Comparison of ENCODE assay signal across 9 mouse cellular contexts in genomic region chr5:111217447-111218110, GRCm38 (mm10).
DNase-seq lines count a peak whose midpoint lies in the region; ATAC-seq and TF ChIP-seq lines count a peak whose summit lies in the region.
"Had no signal": no experiment of that assay in that cellular context is flagged by ENCODE, and none has a peak within 500 bp of the region (broad histone marks: within the 10 kb centered on the region; RNA-seq: fewer than 3 reads in every experiment).

No protein-coding gene starts in this region.

- H3K36me3 ChIP-seq in heart, postnatal 0 days (replicated peaks; ENCODE audit: control insufficient read depth, insufficient read depth, low read length), result no peaks in the 10 kb centered on the region
- no peaks in the 10 kb centered on the region for H3K36me3 ChIP-seq in forebrain, embryonic 14.5 days (ENCODE audit: control insufficient read depth, insufficient read depth, low read length)
- no peaks in the 10 kb centered on the region for H3K36me3 ChIP-seq in kidney, postnatal 0 days (ENCODE audit: insufficient read depth, low read length)
- H3K36me3 ChIP-seq in midbrain, embryonic 14.5 days (ENCODE audit: control insufficient read depth, insufficient read depth, low read length), result no peaks in the 10 kb centered on the region

- no peak for TF ChIP-seq EP300 in heart, postnatal 0 days (IDR thresholded peaks at IDR 0.05; ENCODE audit: low read depth)

- no peak overlapping the region for H3K4me2 ChIP-seq in heart, postnatal 0 days (ENCODE audit: low read depth, low read length)
- no peak overlapping the region for H3K4me2 ChIP-seq in forebrain, embryonic 14.5 days (ENCODE audit: low read length)
- H3K4me2 ChIP-seq in kidney, postnatal 0 days (ENCODE audit: low read length), result 0 out of 2 replicates have a peak overlapping the region, but pooled peaks have one; percentile 13
- H3K4me2 ChIP-seq in midbrain, embryonic 14.5 days (ENCODE audit: low read length), result no peak overlapping the region

- H3K27me3 ChIP-seq in heart, postnatal 0 days (ENCODE audit: control insufficient read depth, insufficient read depth, low read length), result no peaks in the 10 kb centered on the region
- no peaks in the 10 kb centered on the region for H3K27me3 ChIP-seq in forebrain, embryonic 14.5 days (replicated peaks; ENCODE audit: control insufficient read depth, insufficient read depth, low read length)
- no peaks in the 10 kb centered on the region for H3K27me3 ChIP-seq in kidney, postnatal 0 days (ENCODE audit: insufficient read depth, low read length)
- H3K27me3 ChIP-seq in midbrain, embryonic 14.5 days (ENCODE audit: control insufficient read depth, insufficient read depth, low read length), result no peaks in the 10 kb centered on the region

- no peak overlapping the region for H3K4me3 ChIP-seq in heart, postnatal 0 days (ENCODE audit: low read depth, low read length)
- no peak overlapping the region for H3K4me3 ChIP-seq in forebrain, embryonic 14.5 days (ENCODE audit: low read depth, low read length)
- H3K4me3 ChIP-seq in kidney, postnatal 0 days (replicated peaks; ENCODE audit: low read depth, low read length), result no peak overlapping the region
- H3K4me3 ChIP-seq in midbrain, embryonic 14.5 days (replicated peaks; ENCODE audit: low read depth, low read length), result no peak overlapping the region
- H3K4me3 ChIP-seq in layer of hippocampus, adult 2 months, result no peak overlapping the region

- H3K9ac ChIP-seq in heart, postnatal 0 days (replicated peaks; ENCODE audit: low read depth, low read length), result no peak overlapping the region
- peak overlapping the region; percentile 22; the same call in 1 of the 2 replicates for H3K9ac ChIP-seq in forebrain, embryonic 14.5 days (ENCODE audit: low read length)
- no peak overlapping the region for H3K9ac ChIP-seq in kidney, postnatal 0 days (ENCODE audit: low read depth, low read length)
- no peak overlapping the region for H3K9ac ChIP-seq in midbrain, embryonic 14.5 days (replicated peaks; ENCODE audit: low read length)

- no peaks in the 10 kb centered on the region for H3K9me3 ChIP-seq in heart, postnatal 0 days (replicated peaks; ENCODE audit: control insufficient read depth, low read length)
- H3K9me3 ChIP-seq in forebrain, embryonic 14.5 days (replicated peaks; ENCODE audit: control insufficient read depth, low read length), result no peaks in the 10 kb centered on the region
- H3K9me3 ChIP-seq in kidney, postnatal 0 days (replicated peaks; ENCODE audit: low read length), result no peaks in the 10 kb centered on the region
- no peaks in the 10 kb centered on the region for H3K9me3 ChIP-seq in midbrain, embryonic 14.5 days (ENCODE audit: control insufficient read depth, low read length)

- H3K4me1 ChIP-seq in heart, postnatal 0 days (ENCODE audit: control insufficient read depth, insufficient read depth), result peaks cover 8% of the 10 kb centered on the region
- H3K4me1 ChIP-seq in forebrain, embryonic 14.5 days (ENCODE audit: control insufficient read depth, insufficient read depth, low read length), result peaks cover 67% of the 10 kb centered on the region
- H3K4me1 ChIP-seq in kidney, postnatal 0 days (replicated peaks; ENCODE audit: insufficient read depth, low read length), result peaks cover 26% of the 10 kb centered on the region
- H3K4me1 ChIP-seq in midbrain, embryonic 14.5 days (ENCODE audit: control insufficient read depth, insufficient read depth, low read length), result peaks cover 89% of the 10 kb centered on the region

- no peak for ATAC-seq in heart, postnatal 0 days (ENCODE audit: insufficient read depth, low read depth)
- ATAC-seq in forebrain, embryonic 14.5 days, result peak; percentile 32; the same call in 1 of the 2 replicates
- ATAC-seq in kidney, postnatal 0 days (replicated peaks; ENCODE audit: low FRiP score, low read depth), result no peak; the same call in 1 of the 2 replicates
- no peak for ATAC-seq in midbrain, embryonic 14.5 days (ENCODE audit: low FRiP score, low TSS enrichment)

- no peak for TF ChIP-seq CTCF in heart, postnatal 0 days (IDR thresholded peaks at IDR 0.05; ENCODE audit: low read depth)
- no peak for TF ChIP-seq CTCF in kidney, postnatal 0 days (IDR thresholded peaks at IDR 0.05; ENCODE audit: low read depth)
- no peak for TF ChIP-seq CTCF in layer of hippocampus, adult 2 months (conservative IDR thresholded peaks at IDR 0.05)

- H3K27ac ChIP-seq in heart, postnatal 0 days (ENCODE audit: low read depth), result peak overlapping the region; percentile 55; the same call in 1 of the 2 replicates
- H3K27ac ChIP-seq in forebrain, embryonic 14.5 days (ENCODE audit: low read depth, low read length), result peak overlapping the region; percentile 87
- H3K27ac ChIP-seq in kidney, postnatal 0 days, result peak overlapping the region; percentile 11; the same call in 1 of the 2 replicates
- H3K27ac ChIP-seq in midbrain, embryonic 14.5 days (replicated peaks; ENCODE audit: low read depth, low read length), result peak overlapping the region; percentile 58
- H3K27ac ChIP-seq in layer of hippocampus, adult 2 months, result no peak overlapping the region

- 58% methylated on average over 18 of the region's 18 CpGs for WGBS in heart, postnatal 0 days
- WGBS in forebrain, embryonic 14.5 days, result 66% methylated on average over 18 of the region's 18 CpGs
- WGBS in kidney, postnatal 0 days, result 44% methylated on average over 18 of the region's 18 CpGs
- 55% methylated on average over 18 of the region's 18 CpGs for WGBS in midbrain, embryonic 14.5 days

- peak; percentile 18 for DNase-seq in heart, postnatal 0 days (ENCODE audit: low spot score)
- no peak for DNase-seq in heart, adult 18-20 months
- DNase-seq in forebrain, embryonic 14.5 days (ENCODE audit: low spot score), result peak; percentile 63
- DNase-seq in kidney, postnatal 0 days (ENCODE audit: low spot score), result peak; percentile 58
- DNase-seq in midbrain, embryonic 14.5 days, result peak; percentile 40
- no peak for DNase-seq in ovary, postnatal 36 days (ENCODE audit: low spot score)
- DNase-seq in layer of hippocampus, adult 2 months (ENCODE audit: low spot score in 2 of 2), result no peak
- no peak for DNase-seq in Muller cell, postnatal 12 days (ENCODE audit: inconsistent ontology term)
- DNase-seq: adrenal gland, postnatal 10 days had no signal

Comparison
In these comparisons a context has a peak if more than half of its experiments do, and no peak if none do; other contexts are left out.
1. DNase-seq: peak in heart, postnatal 0 days (single experiment), forebrain, embryonic 14.5 days (single experiment), kidney, postnatal 0 days (single experiment) and midbrain, embryonic 14.5 days (single experiment); none in heart, adult 18-20 months (0 of 2), ovary, postnatal 36 days (single experiment), layer of hippocampus, adult 2 months (0 of 2) and Muller cell, postnatal 12 days (single experiment).